Mouse (Mus musculus): ENCODE data around the gene Mgat5. TPM values are rescaled to one million over a fixed set of nuclear protein-coding genes. Genes with fewer than 3 reads are reported as not detected.

Gene Mgat5
- polyA plus RNA-seq, 1 experiment = 13.1 TPM

DNA sequence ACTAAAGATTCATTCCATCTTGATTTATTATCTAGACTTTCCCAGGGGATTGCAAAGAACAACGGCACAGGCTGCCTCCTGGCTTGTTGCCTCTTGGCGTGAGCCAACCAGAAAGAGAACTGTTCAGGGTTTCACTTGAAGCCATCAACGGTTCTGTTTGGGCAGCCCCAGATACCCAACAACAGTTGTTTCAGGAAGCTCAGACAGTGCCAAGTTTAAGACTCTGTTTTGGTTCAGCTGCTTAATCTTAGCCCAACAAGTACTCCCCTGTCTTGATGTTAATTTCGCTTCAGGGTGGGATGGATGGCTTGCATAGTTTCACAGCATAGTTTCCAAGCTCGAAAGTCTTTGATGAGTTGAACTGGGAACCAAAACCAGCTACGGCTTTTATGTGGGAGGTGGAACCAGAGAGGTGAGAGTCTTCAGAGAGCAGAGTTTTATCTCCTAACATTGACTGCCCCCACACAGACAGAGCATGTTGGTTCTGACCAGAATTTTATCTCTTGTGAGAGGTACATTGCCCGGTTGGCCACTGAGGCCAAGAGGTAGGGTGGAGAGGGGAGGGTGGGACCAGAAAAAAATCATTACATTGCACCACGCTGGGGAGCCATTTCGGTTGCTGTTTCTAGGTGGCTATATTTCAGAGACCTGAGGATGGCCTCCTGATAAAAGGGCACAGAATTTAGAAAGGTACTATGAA lies 144.0 kb downstream of the Mgat5 start:
- Histone ChIP-seq H3K27me3 (replicated peaks; ENCODE audit: control insufficient read depth, insufficient read depth, low read length) (no peaks in the 10 kb centered on the region), H3K4me1 (ENCODE audit: control insufficient read depth, insufficient read depth, low read length) (peaks cover 4% of the 10 kb centered on the region), H3K27ac (ENCODE audit: insufficient read depth, low read depth, low read length) (no peak overlapping the region), H3K36me3 (ENCODE audit: control insufficient read depth, insufficient read depth, low read length) (no peaks in the 10 kb centered on the region), H3K4me3 (ENCODE audit: insufficient read depth, low read depth, low read length) (no peak overlapping the region)
- WGBS = 53% methylated on average over 9 of the region's 9 CpGs
- DNase-seq = no peak
- TF ChIP-seq CTCF (conservative IDR thresholded peaks at IDR 0.05; ENCODE audit: insufficient read depth, insufficient read length, low read depth, low read length) = no peak
- TF ChIP-seq POLR2A (IDR thresholded peaks at IDR 0.05; ENCODE audit: low read depth, low read length) = no peak

DNA sequence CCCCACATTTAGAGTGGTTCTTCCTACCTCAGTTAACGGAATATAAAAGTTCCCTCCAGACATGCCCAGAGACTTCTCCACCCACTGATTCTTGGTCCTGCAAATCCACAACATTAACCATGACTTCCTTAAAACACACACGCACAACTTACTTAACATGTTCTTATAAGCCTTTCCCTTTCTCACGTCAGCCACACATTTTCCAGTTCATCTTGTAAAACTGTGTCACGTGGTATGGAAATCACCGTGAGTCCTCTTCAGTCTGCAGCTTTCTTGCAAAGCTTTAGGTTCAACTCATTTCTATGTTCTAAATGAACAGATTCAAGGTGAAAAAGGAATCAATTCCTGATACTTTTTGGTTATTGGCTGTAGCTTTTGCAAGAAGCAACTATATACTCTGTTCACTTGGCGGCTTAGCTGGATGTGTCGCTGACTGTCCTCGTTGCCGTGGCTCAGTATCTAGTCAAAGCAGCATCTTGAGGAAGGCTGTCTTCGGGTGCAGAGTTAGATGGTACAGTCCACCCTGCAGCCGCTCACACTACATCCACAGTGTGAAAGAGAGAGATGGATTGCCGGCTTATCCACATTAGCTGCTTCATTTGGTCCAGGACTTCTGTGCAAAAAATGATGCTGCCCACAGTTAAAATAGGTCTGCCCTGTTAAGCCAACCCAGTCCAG lies 146.7 kb downstream of the Mgat5 start:
- Histone ChIP-seq H3K27me3 (replicated peaks; ENCODE audit: control insufficient read depth, insufficient read depth, low read length) (no peaks in the 10 kb centered on the region), H3K4me1 (ENCODE audit: control insufficient read depth, insufficient read depth, low read length) (peaks cover 4% of the 10 kb centered on the region), H3K36me3 (ENCODE audit: control insufficient read depth, insufficient read depth, low read length) (no peaks in the 10 kb centered on the region), H3K27ac (ENCODE audit: insufficient read depth, low read depth, low read length) (no peak overlapping the region), H3K4me3 (ENCODE audit: insufficient read depth, low read depth, low read length) (no peak overlapping the region)
- no peak for TF ChIP-seq POLR2A (IDR thresholded peaks at IDR 0.05; ENCODE audit: low read depth, low read length)
- no peak for DNase-seq
- 96% methylated on average over 12 of the region's 12 CpGs for WGBS

DNA sequence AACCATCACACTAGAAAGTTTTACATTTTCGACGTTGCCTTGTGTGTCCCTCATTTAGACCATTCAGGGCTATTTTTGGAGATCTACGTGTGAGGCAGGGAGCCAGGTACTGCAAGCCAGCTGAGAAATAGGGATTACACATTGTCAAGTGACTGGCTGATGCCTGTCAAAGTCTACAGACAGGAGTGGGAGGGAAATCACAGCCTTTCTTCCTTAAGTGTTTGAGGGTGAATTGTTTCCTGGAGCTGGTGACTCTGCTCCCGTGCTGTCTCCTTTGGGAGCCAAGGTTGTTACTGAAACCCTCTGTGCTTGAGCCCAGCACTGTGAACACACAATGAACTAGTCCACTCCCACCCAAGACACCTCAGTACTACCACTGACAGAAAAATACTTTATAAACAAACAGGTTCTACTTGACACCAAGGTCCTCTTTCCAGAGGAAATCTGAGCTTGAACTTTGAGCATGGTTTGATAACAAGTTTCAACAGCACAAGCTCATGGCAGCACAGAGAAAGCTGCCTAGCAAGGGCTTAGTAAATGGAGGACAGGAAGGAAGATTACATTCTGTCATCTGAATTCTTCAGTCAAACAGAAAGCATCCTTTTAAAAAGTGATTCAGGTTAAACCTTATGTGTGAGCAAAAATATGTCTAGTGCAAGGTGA lies 147.4 kb downstream of the Mgat5 start:
- Histone ChIP-seq H3K27ac (ENCODE audit: insufficient read depth, low read depth, low read length) (no peak overlapping the region), H3K4me3 (ENCODE audit: insufficient read depth, low read depth, low read length) (no peak overlapping the region), H3K36me3 (ENCODE audit: control insufficient read depth, insufficient read depth, low read length) (no peaks in the 10 kb centered on the region), H3K27me3 (replicated peaks; ENCODE audit: control insufficient read depth, insufficient read depth, low read length) (no peaks in the 10 kb centered on the region), H3K4me1 (ENCODE audit: control insufficient read depth, insufficient read depth, low read length) (peaks cover 4% of the 10 kb centered on the region)
- 53% methylated on average over 4 of the region's 4 CpGs for WGBS
- peak; percentile 41 for DNase-seq
- TF ChIP-seq POLR2A (IDR thresholded peaks at IDR 0.05; ENCODE audit: low read depth, low read length) = no peak
- no peak for TF ChIP-seq CTCF (conservative IDR thresholded peaks at IDR 0.05; ENCODE audit: insufficient read depth, insufficient read length, low read depth, low read length)

DNA sequence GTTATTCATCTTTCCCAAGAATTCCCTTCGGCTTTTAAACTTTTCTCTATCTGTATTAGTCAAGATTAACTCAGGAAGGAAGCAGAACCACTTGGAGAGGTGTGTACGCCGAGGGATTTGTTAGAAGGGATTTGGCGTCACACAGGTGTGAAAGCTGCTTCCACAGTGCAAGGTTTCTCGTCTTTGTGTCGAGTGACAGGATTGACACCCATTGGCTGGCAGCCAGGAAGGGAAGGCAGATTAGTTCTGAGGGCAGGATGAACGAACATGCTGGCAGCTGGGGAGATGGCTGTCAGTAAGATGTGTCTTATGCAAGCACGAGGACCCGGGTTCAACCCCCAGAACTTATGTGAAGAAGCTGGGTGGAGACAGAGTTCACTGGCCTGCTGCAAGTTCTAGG lies 148.6 kb downstream of the Mgat5 start:
- TF ChIP-seq POLR2A (IDR thresholded peaks at IDR 0.05; ENCODE audit: low read depth, low read length) (no peak), CTCF (conservative IDR thresholded peaks at IDR 0.05; ENCODE audit: insufficient read depth, insufficient read length, low read depth, low read length) (no peak)
- Histone ChIP-seq H3K27ac (ENCODE audit: insufficient read depth, low read depth, low read length) (no peak overlapping the region), H3K4me1 (ENCODE audit: control insufficient read depth, insufficient read depth, low read length) (peaks cover 4% of the 10 kb centered on the region), H3K27me3 (replicated peaks; ENCODE audit: control insufficient read depth, insufficient read depth, low read length) (no peaks in the 10 kb centered on the region), H3K36me3 (ENCODE audit: control insufficient read depth, insufficient read depth, low read length) (no peaks in the 10 kb centered on the region), H3K4me3 (ENCODE audit: insufficient read depth, low read depth, low read length) (no peak overlapping the region)
- 65% methylated on average over 9 of the region's 9 CpGs for WGBS
- no peak for DNase-seq

GRCm38 (mm10) chr1:127354152-127354551 lies 149.3 kb downstream of the Mgat5 start:
- Histone ChIP-seq H3K36me3 (ENCODE audit: control insufficient read depth, insufficient read depth, low read length) (no peaks in the 10 kb centered on the region), H3K27ac (ENCODE audit: insufficient read depth, low read depth, low read length) (no peak overlapping the region), H3K4me3 (ENCODE audit: insufficient read depth, low read depth, low read length) (no peak overlapping the region), H3K4me1 (ENCODE audit: control insufficient read depth, insufficient read depth, low read length) (peaks cover 4% of the 10 kb centered on the region), H3K27me3 (replicated peaks; ENCODE audit: control insufficient read depth, insufficient read depth, low read length) (no peaks in the 10 kb centered on the region)
- TF ChIP-seq POLR2A (IDR thresholded peaks at IDR 0.05; ENCODE audit: low read depth, low read length) (no peak), CTCF (conservative IDR thresholded peaks at IDR 0.05; ENCODE audit: insufficient read depth, insufficient read length, low read depth, low read length) (no peak)
- no peak for DNase-seq
- 97% methylated on average over 5 of the region's 5 CpGs for WGBS

DNA sequence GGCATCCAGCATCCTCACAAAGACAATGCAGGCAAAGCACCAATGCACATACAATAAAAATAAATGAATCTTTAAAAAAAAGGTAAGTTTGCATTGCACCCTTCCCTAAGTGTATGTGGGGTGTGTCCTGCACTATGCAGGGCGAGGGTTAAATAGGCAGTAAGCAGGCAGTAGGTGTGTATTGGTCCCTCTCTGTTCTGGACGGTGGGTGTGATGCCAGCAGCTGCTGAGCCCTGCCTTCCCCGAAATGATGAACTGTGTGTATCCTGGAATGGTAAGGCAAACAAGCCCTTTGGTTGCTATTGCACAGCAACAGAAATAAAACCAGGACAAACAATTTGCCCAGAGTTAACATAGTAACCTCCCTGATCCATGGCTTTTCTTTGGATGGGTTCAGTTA lies 150.2 kb downstream of the Mgat5 start:
- Histone ChIP-seq H3K36me3 (ENCODE audit: control insufficient read depth, insufficient read depth, low read length) (no peaks in the 10 kb centered on the region), H3K27ac (ENCODE audit: insufficient read depth, low read depth, low read length) (no peak overlapping the region), H3K27me3 (replicated peaks; ENCODE audit: control insufficient read depth, insufficient read depth, low read length) (no peaks in the 10 kb centered on the region), H3K4me1 (ENCODE audit: control insufficient read depth, insufficient read depth, low read length) (peaks cover 4% of the 10 kb centered on the region), H3K4me3 (ENCODE audit: insufficient read depth, low read depth, low read length) (no peak overlapping the region)
- no peak for TF ChIP-seq POLR2A (IDR thresholded peaks at IDR 0.05; ENCODE audit: low read depth, low read length)
- TF ChIP-seq CTCF (conservative IDR thresholded peaks at IDR 0.05; ENCODE audit: insufficient read depth, insufficient read length, low read depth, low read length) = no peak
- no peak for DNase-seq
- WGBS = 82% methylated on average over 3 of the region's 3 CpGs

- no peaks in the 10 kb centered on the region for H3K27me3 ChIP-seq (replicated peaks; ENCODE audit: control insufficient read depth, insufficient read depth, low read length)
- no peak overlapping the region for H3K4me3 ChIP-seq (ENCODE audit: insufficient read depth, low read depth, low read length)
- H3K36me3 ChIP-seq (ENCODE audit: control insufficient read depth, insufficient read depth, low read length) = no peaks in the 10 kb centered on the region
- 85% methylated on average over 7 of the region's 7 CpGs for whole genome bisulfite sequencing
- TF ChIP-seq CTCF (conservative IDR thresholded peaks at IDR 0.05; ENCODE audit: insufficient read depth, insufficient read length, low read depth, low read length) (no peak), POLR2A (IDR thresholded peaks at IDR 0.05; ENCODE audit: low read depth, low read length) (no peak)
- no peak for DNase-seq
- H3K27ac ChIP-seq (ENCODE audit: insufficient read depth, low read depth, low read length) = no peak overlapping the region
- no peaks in the 10 kb centered on the region for H3K4me1 ChIP-seq (ENCODE audit: control insufficient read depth, insufficient read depth, low read length)
These were observed 158.8 kb downstream of the Mgat5 start for GRCm38 (mm10) chr1:127363638-127364037.
